Mouse (Mus musculus) embryo, embryonic 9.5 days (tissue): ENCODE measurements at regions not wholly inside any gene's neighbourhood (a gene's known extent, or its start where the extent isn't known, plus 50 kb on each side); places are given as distances from the start of the nearest gene placed in this dataset.

Experiments
- DNase-seq: peaks from one replicate; pipeline ENCODE4 v3.0.0-alpha.2; 2017; ENCODE audit errors: extremely low spot score

DNA sequence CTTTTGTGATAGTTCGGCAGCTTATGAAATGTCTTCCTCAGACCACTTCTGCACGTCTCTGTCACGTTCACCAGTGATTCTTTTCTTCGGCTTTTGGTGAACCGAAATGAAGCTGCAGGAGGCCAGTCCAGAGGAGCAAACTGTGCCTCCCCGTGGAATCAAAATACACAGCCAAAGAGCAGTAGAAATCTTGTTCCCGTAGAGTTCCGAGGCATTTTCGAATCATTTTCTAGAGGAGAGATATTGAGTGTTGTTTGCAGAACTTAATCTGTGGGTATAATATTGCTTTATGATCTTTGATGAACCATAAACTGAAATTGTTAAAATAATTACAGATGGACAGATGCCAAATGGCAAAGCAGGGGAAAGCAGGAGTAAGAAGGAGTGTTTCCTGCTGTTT is 52.4 kb upstream of the Akirin2 start:
- no peak for DNase-seq

DNA sequence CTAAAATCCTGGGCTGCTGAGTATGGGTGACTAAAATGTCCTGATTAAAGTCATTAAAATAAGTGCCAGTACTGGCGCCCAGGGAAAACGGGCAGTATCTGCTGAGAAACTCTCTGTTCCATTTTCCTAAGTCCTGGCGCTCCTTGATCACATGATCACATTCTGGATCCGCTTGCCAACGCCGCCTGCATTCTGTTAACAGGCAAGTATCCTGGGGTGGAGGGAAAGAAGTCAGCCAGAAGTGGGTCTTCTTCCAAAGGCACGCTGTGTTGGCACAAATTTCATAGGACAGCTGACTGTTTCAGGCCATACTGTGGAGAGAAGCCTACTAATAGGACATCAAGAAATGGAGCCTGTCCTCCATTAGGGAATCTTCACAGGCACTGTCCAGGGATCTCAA is 52.0 kb upstream of the Akirin2 start:
- DNase-seq: no peak

DNA sequence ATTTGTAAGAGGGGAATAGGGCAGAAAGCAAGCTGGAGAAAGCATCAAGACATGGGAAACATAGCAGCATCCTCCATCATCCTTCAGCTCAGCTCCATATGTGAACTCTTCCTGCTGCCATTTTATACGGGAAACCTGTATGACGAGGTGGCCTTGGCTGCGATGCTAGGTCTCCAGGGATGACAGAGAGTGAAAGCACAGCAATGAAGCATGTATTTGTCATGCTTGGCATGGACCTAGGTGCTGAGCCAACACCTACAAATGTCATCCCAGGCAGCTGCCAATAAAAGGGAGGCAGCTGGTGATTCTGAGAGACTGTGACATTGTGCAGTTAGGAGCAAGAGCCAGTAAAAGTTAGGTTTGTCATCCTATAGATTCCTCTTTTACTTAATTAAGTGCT is 51.0 kb upstream of the Akirin2 start:
- DNase-seq: no peak
